Mouse (Mus musculus) lung, embryonic 16.5 days (tissue): ENCODE data around the gene Kmt5b. TPM values are rescaled to one million over a fixed set of nuclear protein-coding genes. Genes with fewer than 3 reads are reported as not detected.

Source experiments
- ATAC-seq: fragments of 200-750 bp; cut with Nextera tagmentation; 2 replicates; pipeline ENCODE4 v1.8.0; 2017; ENCODE audit warnings: low read depth, mild to moderate bottlenecking, moderate library complexity
- H3K27ac ChIP-seq: fragments of 300-500 bp; sonication (generic); 2 replicates; pipeline ENCODE4 v1.5.1; 2014; ENCODE audit warnings: mild to moderate bottlenecking, control low read depth, low read length
- H3K27me3 ChIP-seq: fragments of 300-500 bp; sonication (generic); 2 replicates; pipeline ENCODE4 v1.6.1; 2014; ENCODE audit warnings: low read depth, low read length, mixed read lengths; ENCODE audit not compliant: control insufficient read depth, insufficient read depth
- H3K36me3 ChIP-seq: fragments of 300-500 bp; sonication (generic); 2 replicates; pipeline ENCODE4 v1.6.1; 2014; ENCODE audit warnings: low read length; ENCODE audit not compliant: control insufficient read depth, insufficient read depth
- H3K4me1 ChIP-seq: fragments of 300-500 bp; sonication (generic); replicated peaks from 2 replicates; pipeline ENCODE4 v1.6.1; 2014; ENCODE audit warnings: low read length, mixed read lengths; ENCODE audit not compliant: control insufficient read depth, insufficient read depth
- H3K4me2 ChIP-seq: fragments of 300-500 bp; sonication (generic); 2 replicates; pipeline ENCODE4 v1.6.1; 2014; ENCODE audit warnings: low read depth, low read length, control low read depth
- H3K4me3 ChIP-seq: fragments of 300-500 bp; sonication (generic); 2 replicates; pipeline ENCODE4 v1.5.1; 2014; ENCODE audit warnings: mild to moderate bottlenecking, low read length, control low read depth
- H3K9ac ChIP-seq: fragments of 300-500 bp; sonication (generic); 2 replicates; pipeline ENCODE4 v1.6.1; 2014; ENCODE audit warnings: low read length, control low read depth
- H3K9me3 ChIP-seq: fragments of 300-500 bp; sonication (generic); 2 replicates; pipeline ENCODE4 v1.6.1; 2016; ENCODE audit warnings: low read length; ENCODE audit not compliant: control insufficient read depth
- whole genome bisulfite sequencing: fragments of 180-500 bp; shearing (Covaris S2); extraction: QIAGEN DNeasy Blood & Tissue Kit; methylation state at CpG from one replicate; pipeline ENCODE4 v1.1.7; 2014; 5-methylcytosine and 5-hydroxymethylcytosine counted together
- polyA plus RNA-seq: library from polyadenylated mRNA; unstranded; fragments of >200 nt; fragmentation: Nextera tagmentation; extraction: Ambion mirVana; gene quantifications from 2 replicates; pipeline ENCODE4 v1.2.1, GENCODE M21; 2015

Kmt5b gene
- 28.1 and 29.5 TPM in 2 replicates for polyA plus RNA-seq

DNA sequence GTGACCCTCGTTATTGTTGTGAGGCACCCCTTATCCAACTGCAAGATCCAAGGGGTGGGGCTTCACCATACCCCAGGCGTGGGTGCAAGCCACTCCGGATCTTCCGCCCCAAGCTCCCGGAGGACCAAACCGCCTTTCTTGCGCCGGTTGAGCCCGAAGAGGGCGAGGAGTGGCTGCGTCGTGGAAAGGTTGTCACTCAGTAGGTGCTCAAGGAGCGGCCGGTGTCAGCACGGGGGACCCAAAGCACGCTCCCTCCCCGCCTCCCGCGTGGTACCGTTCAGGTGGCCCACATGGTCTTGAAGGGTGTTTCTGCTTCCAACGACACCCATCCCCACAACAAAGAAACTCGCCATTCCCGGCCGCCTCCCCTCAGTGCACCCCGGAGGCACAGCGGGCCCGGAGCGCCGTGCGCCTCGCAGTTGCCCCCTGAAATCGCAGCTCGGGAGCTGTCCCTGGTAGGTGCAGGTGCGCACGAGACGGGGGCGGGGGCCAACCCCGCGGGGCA, at the start of gene Kmt5b:
Kmt5b (plus strand) TSS at position 146 of the 505 bp plus-strand sequence.
- peak; percentile 8; the same call in 1 of the 2 replicates for ATAC-seq
- Histone ChIP-seq H3K36me3 (no peaks in the 10 kb centered on the region), H3K27me3 (no peaks in the 10 kb centered on the region)

DNA sequence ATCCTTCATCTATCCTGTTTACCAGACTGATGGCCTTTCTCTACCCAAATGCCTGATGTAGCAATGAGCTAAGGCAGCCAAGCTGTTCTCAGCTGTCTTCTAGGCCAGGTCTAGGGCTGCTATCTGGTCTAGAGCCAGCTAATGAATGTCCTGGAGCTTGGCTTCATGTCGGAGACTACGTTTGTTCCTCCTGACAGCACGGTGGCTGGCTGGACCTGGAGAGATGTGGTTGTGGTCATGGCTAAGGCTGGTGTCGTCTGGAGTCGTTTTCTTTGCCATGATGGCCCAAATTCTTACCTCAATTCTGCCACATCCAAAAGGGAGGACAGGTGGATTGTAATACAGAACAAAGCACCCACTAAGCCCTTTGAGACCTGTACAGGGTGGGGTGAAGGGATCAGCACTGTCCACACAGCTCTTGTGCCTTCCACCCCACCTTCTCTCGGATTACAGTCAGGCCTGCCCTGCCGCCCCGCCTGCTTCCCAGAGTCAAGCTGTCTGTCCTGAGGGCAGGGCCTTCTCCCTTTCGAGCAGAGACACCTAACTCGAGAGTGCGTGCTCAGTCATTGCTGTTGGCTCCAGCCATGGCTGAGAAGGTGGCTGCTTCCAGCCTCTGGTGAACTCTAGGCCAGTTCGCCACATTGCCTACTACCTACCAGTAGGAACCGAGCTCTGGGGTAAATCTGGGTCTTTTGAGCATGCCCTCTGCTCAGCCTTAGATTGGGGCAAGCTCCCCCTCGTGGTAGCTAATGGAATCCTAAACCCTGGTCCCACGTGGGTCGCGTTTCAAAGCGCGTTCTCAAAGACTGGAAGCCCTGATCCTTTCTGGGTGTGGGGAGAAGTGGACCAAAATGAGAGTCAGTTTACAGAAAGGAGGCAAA, 48.5 kb upstream of the Kmt5b start:
- H3K36me3 ChIP-seq: peaks cover 9% of the 10 kb centered on the region
- H3K9me3 ChIP-seq: no peaks in the 10 kb centered on the region
- peak overlapping the region; percentile 54 for H3K4me3 ChIP-seq
- peak overlapping the region; percentile 96 for H3K4me2 ChIP-seq
- H3K27me3 ChIP-seq: no peaks in the 10 kb centered on the region
- peak overlapping the region; percentile 67 for H3K9ac ChIP-seq
- 37% methylated on average over 19 of the region's 19 CpGs for WGBS
- peak; percentile 87 for ATAC-seq
- H3K27ac ChIP-seq: peak overlapping the region; percentile 63
- peaks cover 7% of the 10 kb centered on the region for H3K4me1 ChIP-seq

More for the DNA sequence above, at the start of gene Kmt5b:
- no peaks in the 10 kb centered on the region for H3K9me3 ChIP-seq
- peaks cover 13% of the 10 kb centered on the region for H3K4me1 ChIP-seq
- WGBS: under 1% methylated on average over 39 of the region's 39 CpGs
- H3K4me2 ChIP-seq: peak within 1 kb of the TSS; percentile 93
- peak within 1 kb of the TSS; percentile 96 for H3K4me3 ChIP-seq
- H3K9ac ChIP-seq: peak within 1 kb of the TSS; percentile 100
- H3K27ac ChIP-seq: peak within 1 kb of the TSS; percentile 100

DNA sequence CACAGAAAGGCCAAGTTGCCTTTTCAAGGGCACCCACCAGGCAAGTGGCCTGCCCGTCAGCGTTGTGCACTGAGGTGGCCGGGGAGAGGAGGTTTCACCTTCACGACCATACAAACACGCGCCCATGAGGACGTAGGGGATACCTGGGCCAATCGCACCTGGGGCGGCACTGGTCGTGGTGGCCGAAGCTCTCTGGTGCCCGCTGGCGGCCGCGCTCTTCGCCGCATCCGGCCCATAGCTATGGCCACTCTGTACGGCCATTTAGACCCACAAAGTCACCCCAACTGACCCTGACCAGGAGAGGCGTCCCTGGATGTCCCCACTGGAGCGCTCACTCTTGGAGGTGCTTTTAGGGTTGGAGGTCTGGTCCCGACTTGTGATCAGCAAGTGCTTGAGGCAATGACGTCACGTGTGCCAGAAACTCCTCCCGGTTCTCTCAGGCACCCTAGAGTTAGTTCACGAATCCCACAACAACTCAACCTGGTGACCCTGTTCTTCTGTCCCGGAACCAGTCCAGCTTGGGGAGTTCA, 47.8 kb upstream of the Kmt5b start:
- under 1% methylated on average over 27 of the region's 27 CpGs for WGBS
- no peaks in the 10 kb centered on the region for H3K27me3 ChIP-seq
- peak; percentile 88 for ATAC-seq
- peak overlapping the region; percentile 63 for H3K27ac ChIP-seq
- no peaks in the 10 kb centered on the region for H3K9me3 ChIP-seq
- H3K4me2 ChIP-seq: peak overlapping the region; percentile 96
- H3K4me3 ChIP-seq: peak overlapping the region; percentile 54
- H3K9ac ChIP-seq: peak overlapping the region; percentile 67
- peaks cover 9% of the 10 kb centered on the region for H3K36me3 ChIP-seq
- H3K4me1 ChIP-seq: peaks cover 7% of the 10 kb centered on the region

DNA sequence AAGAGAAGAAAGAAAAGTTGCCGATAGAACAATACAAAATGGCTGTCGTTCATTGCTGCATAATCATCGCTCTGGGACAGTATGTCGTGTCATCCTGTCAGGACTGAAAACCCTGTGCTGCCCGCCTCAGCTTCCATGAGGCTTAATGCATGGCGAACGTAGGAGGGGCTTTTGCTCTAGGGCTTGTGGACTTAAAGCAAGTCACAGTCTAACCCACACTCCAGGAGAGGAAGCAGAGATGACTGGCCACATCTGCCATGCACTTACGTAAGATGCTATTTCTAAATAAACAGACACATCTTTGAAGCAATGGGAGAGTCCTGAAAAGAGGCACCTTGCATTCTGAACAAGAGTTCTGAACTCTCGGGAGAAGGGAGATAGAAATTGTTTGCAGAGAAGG, 44.1 kb upstream of the Kmt5b start:
- 87% methylated on average over 9 of the region's 9 CpGs for WGBS
- Histone ChIP-seq H3K4me3 (no peak overlapping the region), H3K27ac (no peak overlapping the region), H3K9me3 (no peaks in the 10 kb centered on the region), H3K9ac (no peak overlapping the region), H3K27me3 (no peaks in the 10 kb centered on the region), H3K4me2 (no peak overlapping the region), H3K4me1 (peaks cover 7% of the 10 kb centered on the region), H3K36me3 (no peaks in the 10 kb centered on the region)
- no peak for ATAC-seq

DNA sequence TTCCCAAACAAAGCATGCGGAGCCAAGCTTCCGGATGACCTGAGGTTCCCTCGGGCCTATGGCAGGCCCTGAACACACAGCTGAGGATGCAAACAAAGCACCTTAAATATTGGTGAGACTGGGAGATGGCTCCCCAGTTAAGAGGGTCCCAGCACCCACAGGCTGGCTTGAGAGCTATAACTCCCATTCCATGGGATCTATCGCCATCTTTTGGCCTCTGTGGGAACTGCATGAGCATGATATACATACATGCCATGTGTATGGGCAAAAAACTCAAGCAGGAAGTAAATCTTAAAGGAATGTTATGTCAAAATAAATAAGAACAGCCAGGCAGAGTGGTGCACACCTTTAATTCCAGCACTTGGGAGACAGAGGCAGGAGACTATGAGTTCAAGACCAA, 43.3 kb upstream of the Kmt5b start:
- no peaks in the 10 kb centered on the region for H3K9me3 ChIP-seq
- H3K36me3 ChIP-seq: no peaks in the 10 kb centered on the region
- H3K4me2 ChIP-seq: no peak overlapping the region
- H3K4me3 ChIP-seq: no peak overlapping the region
- no peak overlapping the region for H3K27ac ChIP-seq
- no peak overlapping the region for H3K9ac ChIP-seq
- no peak for ATAC-seq
- H3K4me1 ChIP-seq: peaks cover 4% of the 10 kb centered on the region
- H3K27me3 ChIP-seq: no peaks in the 10 kb centered on the region
- WGBS: 80% methylated on average over 4 of the region's 4 CpGs

DNA sequence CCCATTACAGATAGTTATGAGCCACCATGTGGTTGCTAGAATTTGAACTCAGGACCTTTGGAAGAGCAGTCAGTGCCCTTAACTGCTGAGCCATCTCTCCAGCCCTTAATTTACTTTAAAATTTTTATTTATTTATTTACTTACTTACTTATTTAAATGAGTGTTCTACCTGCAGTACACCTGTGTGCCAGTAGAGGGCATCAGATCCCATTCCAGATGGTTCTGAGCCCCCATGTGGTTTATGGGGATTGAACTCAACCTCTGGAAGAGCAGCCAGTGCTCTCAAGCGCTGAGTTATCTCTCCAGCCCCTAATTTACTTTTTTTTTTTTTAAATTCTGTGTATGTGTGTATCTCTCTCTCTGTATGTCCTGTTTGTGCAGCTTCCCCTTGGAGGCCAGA, 42.4 kb upstream of the Kmt5b start:
- ATAC-seq: no peak
- no peak overlapping the region for H3K9ac ChIP-seq
- no peak overlapping the region for H3K4me2 ChIP-seq
- H3K4me1 ChIP-seq: no peaks in the 10 kb centered on the region; the same call in 1 of the 2 replicates
- no peaks in the 10 kb centered on the region for H3K36me3 ChIP-seq
- no peak overlapping the region for H3K4me3 ChIP-seq
- 22% methylated on average over 1 of the region's 1 CpGs for WGBS
- H3K27me3 ChIP-seq: no peaks in the 10 kb centered on the region
- no peaks in the 10 kb centered on the region for H3K9me3 ChIP-seq
- H3K27ac ChIP-seq: no peak overlapping the region

DNA sequence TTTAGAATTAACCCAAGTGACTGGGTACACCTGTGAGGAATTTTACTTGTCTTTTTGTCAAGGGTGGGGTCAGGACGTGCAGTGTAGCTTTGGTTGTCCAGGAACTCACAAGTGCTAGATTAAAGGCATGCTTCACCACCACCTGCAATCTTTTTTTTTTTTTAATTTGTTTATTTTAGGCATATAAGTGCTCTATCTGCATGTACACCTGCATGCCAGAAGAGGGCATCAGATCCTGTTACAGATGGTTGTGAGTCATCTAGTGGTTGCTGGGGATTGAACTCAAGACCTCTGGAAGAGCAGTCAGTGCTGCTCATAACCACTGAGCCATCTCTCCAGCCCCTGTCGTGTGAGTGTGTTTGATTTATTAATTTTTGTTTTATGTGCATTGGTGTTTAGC, 38.3 kb upstream of the Kmt5b start:
- Histone ChIP-seq H3K4me1 (no peaks in the 10 kb centered on the region), H3K4me3 (no peak overlapping the region), H3K9ac (no peak overlapping the region), H3K36me3 (no peaks in the 10 kb centered on the region), H3K27ac (no peak overlapping the region), H3K9me3 (no peaks in the 10 kb centered on the region), H3K4me2 (no peak overlapping the region), H3K27me3 (no peaks in the 10 kb centered on the region)
- WGBS: 54% methylated on average over 2 of the region's 2 CpGs
- no peak for ATAC-seq

DNA sequence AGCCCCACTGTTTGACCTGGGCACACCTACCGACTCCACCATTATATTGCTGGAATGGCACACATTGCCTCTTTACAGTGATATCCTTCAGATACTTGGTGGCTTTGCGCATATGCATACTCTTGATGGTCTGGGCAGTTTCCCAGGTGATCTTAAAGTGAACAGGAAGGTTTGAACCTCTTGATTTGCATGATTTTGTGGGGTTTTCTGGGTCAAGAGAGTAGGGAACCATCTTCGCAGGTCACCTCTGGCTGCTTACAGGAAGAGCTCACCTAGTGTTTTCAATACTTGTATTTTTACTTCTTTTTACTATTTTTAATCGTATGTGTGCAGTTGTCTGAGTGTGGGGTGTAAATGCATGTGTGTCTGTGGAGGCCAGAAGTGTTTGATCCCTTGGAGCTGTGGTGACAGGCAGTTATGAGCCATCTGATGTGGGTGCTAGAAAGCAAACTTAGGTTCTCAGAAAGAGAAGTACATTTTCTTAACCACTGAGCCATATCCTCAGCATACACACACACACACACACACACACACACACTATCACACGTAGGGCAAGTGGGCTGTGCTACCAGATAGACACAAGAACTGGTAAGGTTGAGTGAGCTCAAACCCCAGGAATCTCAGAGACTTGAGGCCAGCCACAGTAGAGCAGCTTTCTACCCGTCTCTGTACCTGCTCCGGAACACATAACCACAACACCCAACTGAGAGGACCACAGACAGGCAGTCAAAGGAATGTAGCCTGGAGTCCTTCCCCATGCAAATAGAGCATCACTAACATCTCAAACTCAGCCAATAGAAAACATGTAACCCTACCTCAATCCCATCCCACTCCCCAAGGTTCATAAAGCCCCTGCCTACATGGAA, 36.2 kb upstream of the Kmt5b start:
- Histone ChIP-seq H3K4me2 (no peak overlapping the region), H3K9me3 (no peaks in the 10 kb centered on the region), H3K36me3 (no peaks in the 10 kb centered on the region), H3K4me1 (no peaks in the 10 kb centered on the region), H3K27ac (no peak overlapping the region), H3K4me3 (no peak overlapping the region), H3K9ac (no peak overlapping the region), H3K27me3 (no peaks in the 10 kb centered on the region)
- WGBS: 72% methylated on average over 7 of the region's 7 CpGs
- no peak for ATAC-seq

DNA sequence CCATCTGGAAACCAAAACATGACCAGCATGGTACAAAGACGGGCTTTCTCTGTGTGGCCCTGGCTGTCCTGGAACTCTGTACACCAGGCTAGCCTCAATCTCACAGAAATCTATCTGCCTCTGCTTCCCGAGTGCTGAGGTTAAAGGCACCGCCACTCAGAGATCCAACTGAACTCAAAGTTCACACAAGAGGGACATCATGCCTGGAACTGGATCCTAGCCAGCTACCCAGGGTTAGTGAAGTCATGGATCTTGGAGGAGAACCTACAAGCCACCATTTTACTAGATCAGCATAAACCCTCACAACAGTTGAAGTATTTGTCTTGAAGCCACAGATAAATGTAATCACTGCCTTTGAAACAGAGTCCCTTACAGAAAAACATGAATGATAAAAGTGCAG, 31.2 kb upstream of the Kmt5b start:
- H3K4me2 ChIP-seq: no peak overlapping the region
- H3K4me1 ChIP-seq: no peaks in the 10 kb centered on the region
- H3K9me3 ChIP-seq: no peaks in the 10 kb centered on the region
- H3K27ac ChIP-seq: no peak overlapping the region
- WGBS: 85% methylated on average over 3 of the region's 3 CpGs
- H3K9ac ChIP-seq: no peak overlapping the region
- H3K36me3 ChIP-seq: no peaks in the 10 kb centered on the region
- H3K4me3 ChIP-seq: no peak overlapping the region
- no peak for ATAC-seq
- no peaks in the 10 kb centered on the region for H3K27me3 ChIP-seq
